Mouse (Mus musculus) layer of hippocampus, adult 9-10 months (tissue): Measurements from ENCODE around the gene Klhdc9.
"Not testable (repeated sequence)": the region's sequence is repeated elsewhere in the genome, so short reads cannot be mapped to it uniquely, and the experiment has no call there.

ENCODE experiments used
- DNase-seq: peaks from one replicate; pipeline ENCODE4 v3.0.0; 2022; ENCODE audit warnings: low spot score

Gene Klhdc9

GRCm38 (mm10) chr1:171355812-171356340, 4.7 kb downstream of the Klhdc9 start:
- DNase-seq = no peak

DNA sequence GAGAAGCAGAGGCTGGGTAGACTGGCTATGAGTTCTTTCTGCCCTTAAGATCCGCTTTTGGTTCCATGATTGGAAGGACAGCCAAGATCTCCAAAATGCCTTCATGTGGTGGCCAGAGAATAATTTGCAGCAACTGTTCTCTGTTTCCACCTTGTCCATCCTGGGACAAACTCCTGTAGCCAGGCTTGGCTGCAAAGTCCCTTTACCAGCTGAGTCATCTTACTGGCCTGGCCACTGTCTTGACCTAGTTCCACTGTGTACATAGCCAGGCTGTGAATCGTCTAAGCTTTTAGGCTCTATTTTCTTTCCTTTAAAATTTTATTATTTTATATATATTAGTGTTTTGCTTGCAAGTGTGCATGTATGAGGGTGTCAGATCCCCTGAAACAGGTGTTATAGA, 11.4 kb downstream of the Klhdc9 start:
- no peak for DNase-seq

DNA sequence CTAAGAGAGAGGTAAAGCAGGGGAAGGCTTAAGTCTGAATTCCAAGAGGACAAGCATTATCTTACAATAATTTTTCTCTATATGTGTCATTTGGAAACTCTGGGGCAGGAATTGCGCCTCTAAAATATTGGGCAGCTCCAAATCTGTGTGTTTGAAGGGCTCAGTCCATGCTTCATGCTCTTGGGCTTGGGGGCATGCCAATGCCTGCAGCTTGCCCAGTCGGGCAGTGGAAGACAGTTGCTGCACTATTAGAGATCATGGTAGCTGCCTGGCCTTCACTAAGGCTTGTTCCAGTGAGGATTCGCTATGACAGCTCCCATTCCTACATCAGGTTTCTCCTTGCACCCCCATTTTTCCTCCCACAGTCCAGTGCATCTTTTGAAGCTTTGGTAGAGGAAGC, 11.9 kb downstream of the Klhdc9 start:
- DNase-seq = no peak

DNA sequence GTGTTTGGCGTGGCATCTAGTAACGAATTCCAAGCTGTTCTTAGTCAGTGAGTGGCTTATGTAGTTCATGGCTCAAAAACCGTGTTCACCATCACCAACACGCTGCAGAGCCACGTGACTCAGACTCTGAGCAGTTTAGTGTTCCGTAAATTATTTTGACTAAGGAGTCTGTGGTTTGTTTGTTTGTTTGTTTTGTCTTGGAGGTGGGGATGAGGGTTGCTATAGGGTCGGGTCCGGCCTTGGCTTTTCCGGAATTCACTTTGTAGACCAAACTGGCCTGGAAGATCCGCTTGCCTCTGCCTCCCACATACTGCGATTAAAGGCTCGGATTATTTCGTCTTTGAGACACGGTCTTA, 14.5 kb downstream of the Klhdc9 start:
- DNase-seq = no peak

GRCm38 (mm10) chr1:171345225-171346094, 15.1 kb downstream of the Klhdc9 start, which contains the start of the genes Nit1 and Pfdn2:
Gene Nit1 (minus strand): TSS chr1:171345646.
Gene Pfdn2 (plus strand): TSS chr1:171345670.
- peak; percentile 53 for DNase-seq

GRCm38 (mm10) chr1:171344715-171345114, 15.9 kb downstream of the Klhdc9 start:
- no peak for DNase-seq

- no peak for DNase-seq
Measured at GRCm38 (mm10) chr1:171343922-171344677, 16.5 kb downstream of the Klhdc9 start.

- no peak for DNase-seq
Measured at GRCm38 (mm10) chr1:171342262-171343207, 18.1 kb downstream of the Klhdc9 start.

GRCm38 (mm10) chr1:171330216-171330560, 30.4 kb downstream of the Klhdc9 start:
- no peak for DNase-seq

- DNase-seq = no peak
Measured at GRCm38 (mm10) chr1:171329433-171330215, 31.0 kb downstream of the Klhdc9 start.

- peak; percentile 93 for DNase-seq
Measured at GRCm38 (mm10) chr1:171328839-171329432, 31.7 kb downstream of the Klhdc9 start, which contains the start of gene Dedd. Gene Dedd (plus strand): TSS chr1:171329145.

DNA sequence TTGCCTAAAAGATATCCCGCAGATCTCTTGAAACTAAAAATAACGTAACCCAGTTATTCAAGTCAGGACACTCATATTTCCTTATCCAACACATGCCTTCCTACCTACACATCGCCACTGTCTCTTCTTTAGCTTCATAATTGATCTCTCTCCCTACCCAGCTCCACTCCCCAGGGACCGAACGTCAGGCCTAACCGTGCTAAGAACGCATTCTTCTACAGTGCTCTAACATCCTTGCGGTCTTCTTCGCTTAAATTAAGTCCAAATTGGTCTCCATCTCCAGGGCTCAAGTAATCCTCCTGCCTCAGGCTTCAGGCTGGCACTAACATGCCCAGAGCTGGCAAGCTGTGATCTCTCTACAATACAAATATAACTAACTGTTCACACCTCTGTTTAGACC, 32.4 kb downstream of the Klhdc9 start:
- no peak for DNase-seq

- not testable (repeated sequence) for DNase-seq
Measured at GRCm38 (mm10) chr1:171326588-171326987, 34.0 kb downstream of the Klhdc9 start.

GRCm38 (mm10) chr1:171325571-171325970, 35.0 kb downstream of the Klhdc9 start:
- no peak for DNase-seq

DNA sequence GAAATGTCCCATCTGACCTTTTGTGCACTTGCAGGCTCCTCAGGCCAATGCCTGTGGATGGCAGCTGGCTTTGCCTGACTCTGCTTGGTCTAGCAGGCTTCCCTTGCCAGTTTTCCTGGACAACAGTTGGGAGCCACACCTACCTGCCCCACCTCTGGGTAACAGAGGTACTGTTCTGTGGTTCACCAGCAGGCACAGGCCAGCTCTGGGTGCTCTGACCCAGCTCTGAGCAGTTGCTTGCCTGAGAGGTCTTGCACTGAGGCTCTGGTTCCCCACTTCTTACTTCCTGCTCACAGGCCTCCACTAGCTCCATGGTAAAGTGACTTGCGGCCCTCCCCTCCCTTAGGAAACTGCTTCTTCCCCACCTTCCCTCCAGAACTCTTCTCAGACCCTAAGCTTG, 38.6 kb downstream of the Klhdc9 start:
- DNase-seq = no peak

DNA sequence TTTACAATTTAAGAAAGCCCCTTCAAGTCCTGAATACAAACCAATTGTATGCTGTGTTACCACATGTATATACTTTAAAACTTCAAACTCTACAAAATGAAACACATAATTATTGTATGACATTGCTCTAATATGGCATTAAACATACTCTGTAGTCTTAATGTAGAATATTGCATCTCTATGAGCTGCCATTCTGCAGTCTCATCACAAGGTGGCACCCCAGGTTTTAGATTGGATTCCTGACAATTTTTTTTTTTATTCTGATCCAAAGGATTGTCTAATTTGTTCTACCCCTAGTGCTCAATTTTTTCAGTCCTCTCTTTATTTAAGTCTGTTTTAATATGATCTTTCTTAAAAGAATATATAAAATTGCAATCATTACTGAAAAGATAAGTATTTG, 39.2 kb downstream of the Klhdc9 start:
- DNase-seq = no peak

GRCm38 (mm10) chr1:171320151-171320550, 40.4 kb downstream of the Klhdc9 start:
- no peak for DNase-seq

DNA sequence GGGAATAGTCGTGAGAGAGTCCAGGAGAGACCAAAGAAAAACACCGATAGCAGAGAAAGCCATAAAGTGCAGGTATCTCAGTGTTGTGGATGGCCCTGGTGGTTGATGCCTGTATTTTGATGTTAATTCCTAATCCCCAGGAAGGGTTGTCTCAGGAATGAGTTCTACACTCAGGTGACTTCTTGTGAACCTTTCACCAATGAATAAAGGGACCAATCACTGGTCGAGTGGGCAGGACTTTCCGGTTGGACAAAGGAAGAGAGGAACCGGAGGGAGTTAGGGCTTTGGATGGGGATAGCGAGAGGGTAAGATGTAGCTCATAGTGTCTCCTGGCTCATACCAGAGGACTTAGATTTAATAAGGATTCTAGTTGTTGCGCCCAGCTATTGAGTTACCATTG, 40.9 kb downstream of the Klhdc9 start:
- DNase-seq = no peak

GRCm38 (mm10) chr1:171309321-171309720, 51.3 kb downstream of the Klhdc9 start:
- DNase-seq = no peak
